Mouse (Mus musculus) lung, embryonic 15.5 days (tissue): ENCODE data around the gene Rbbp5. TPM values are rescaled to one million over a fixed set of nuclear protein-coding genes. Genes with fewer than 3 reads are reported as not detected.

Experiments
- ATAC-seq: fragments of 200-750 bp; cut with Nextera tagmentation; 2 replicates; pipeline ENCODE4 v1.8.0; 2017; ENCODE audit warnings: moderate number of reproducible peaks, borderline replicate concordance; ENCODE audit not compliant: low FRiP score, low TSS enrichment; ENCODE audit errors: extremely low read depth
- H3K27ac ChIP-seq: fragments of 300-500 bp; sonication (generic); 2 replicates; pipeline ENCODE4 v1.5.1; 2015; ENCODE audit warnings: moderate library complexity, mild to moderate bottlenecking, inconsistent platforms
- H3K27me3 ChIP-seq: fragments of 300-500 bp; sonication (generic); 2 replicates; pipeline ENCODE4 v1.6.1; 2015; ENCODE audit warnings: inconsistent platforms
- H3K36me3 ChIP-seq: fragments of 300-500 bp; sonication (generic); 2 replicates; pipeline ENCODE4 v1.6.1; 2015; ENCODE audit warnings: inconsistent platforms
- H3K4me1 ChIP-seq: fragments of 300-500 bp; sonication (generic); 2 replicates; pipeline ENCODE4 v1.6.1; 2015; ENCODE audit warnings: inconsistent platforms
- H3K4me2 ChIP-seq: fragments of 300-500 bp; sonication (generic); 2 replicates; pipeline ENCODE4 v1.6.1; 2015; ENCODE audit warnings: inconsistent platforms, mild to moderate bottlenecking, moderate library complexity
- H3K4me3 ChIP-seq: fragments of 300-500 bp; sonication (generic); 2 replicates; pipeline ENCODE4 v1.5.1; 2015; ENCODE audit warnings: mild to moderate bottlenecking, inconsistent platforms
- H3K9ac ChIP-seq: fragments of 300-500 bp; sonication (generic); 2 replicates; pipeline ENCODE4 v1.6.1; 2015; ENCODE audit warnings: inconsistent platforms
- H3K9me3 ChIP-seq: fragments of 300-500 bp; sonication (generic); 2 replicates; pipeline ENCODE4 v1.6.1; 2016; ENCODE audit warnings: inconsistent platforms
- WGBS: fragments of 180-500 bp; shearing (Covaris S2); methylation state at CpG from one replicate; pipeline ENCODE4 v1.1.7; 2015; 5-methylcytosine and 5-hydroxymethylcytosine counted together
- polyA plus RNA-seq: library from polyadenylated mRNA; unstranded; fragments of >200 nt; fragmentation: Nextera tagmentation; extraction: Ambion mirVana; gene quantifications from 2 replicates; pipeline ENCODE4 v1.2.1, GENCODE M21; 2015

Rbbp5 gene
- polyA plus RNA-seq, 1 experiment from 2014 or later, result 44.1 TPM

- H3K9ac ChIP-seq, result no peak overlapping the region
- no peak overlapping the region for H3K4me3 ChIP-seq
- peaks cover 73% of the 10 kb centered on the region for H3K36me3 ChIP-seq
- no peaks in the 10 kb centered on the region for H3K4me1 ChIP-seq
- 89% methylated on average over 5 of the region's 5 CpGs for WGBS
- no peak overlapping the region for H3K27ac ChIP-seq
- H3K27me3 ChIP-seq, result no peaks in the 10 kb centered on the region
- H3K9me3 ChIP-seq, result no peaks in the 10 kb centered on the region
- no peak overlapping the region for H3K4me2 ChIP-seq
- no peak for ATAC-seq
These were observed 28.0 kb downstream of the Rbbp5 start for GRCm38 (mm10) chr1:132505155-132505554.

GRCm38 (mm10) chr1:132506058-132506457 lies 28.9 kb downstream of the Rbbp5 start, which contains the start of gene Tmem81:
Tmem81 (plus strand) TSS chr1:132506230.
- H3K4me1 ChIP-seq, result no peaks in the 10 kb centered on the region
- no peak within 1 kb of the TSS for H3K4me3 ChIP-seq
- no peak within 1 kb of the TSS for H3K4me2 ChIP-seq
- H3K27me3 ChIP-seq, result no peaks in the 10 kb centered on the region
- 86% methylated on average over 7 of the region's 7 CpGs for WGBS
- no peak for ATAC-seq
- H3K27ac ChIP-seq, result no peak within 1 kb of the TSS
- no peak within 1 kb of the TSS for H3K9ac ChIP-seq
- H3K9me3 ChIP-seq, result no peaks in the 10 kb centered on the region
- peaks cover 64% of the 10 kb centered on the region for H3K36me3 ChIP-seq

GRCm38 (mm10) chr1:132506656-132507055 lies 29.5 kb downstream of the Rbbp5 start:
- Histone ChIP-seq H3K4me2 (no peak overlapping the region), H3K4me3 (no peak overlapping the region), H3K36me3 (peaks cover 58% of the 10 kb centered on the region), H3K9me3 (no peaks in the 10 kb centered on the region), H3K4me1 (peaks cover 5% of the 10 kb centered on the region; the same call in 1 of the 2 replicates), H3K9ac (no peak overlapping the region), H3K27ac (no peak overlapping the region), H3K27me3 (no peaks in the 10 kb centered on the region)
- no peak for ATAC-seq
- WGBS, result 89% methylated on average over 7 of the region's 7 CpGs

- H3K4me1 ChIP-seq, result peaks cover 6% of the 10 kb centered on the region; the same call in 1 of the 2 replicates
- H3K4me3 ChIP-seq, result no peak overlapping the region
- no peak for ATAC-seq
- 79% methylated on average over 5 of the region's 5 CpGs for WGBS
- H3K9me3 ChIP-seq, result no peaks in the 10 kb centered on the region
- H3K9ac ChIP-seq, result no peak overlapping the region
- no peaks in the 10 kb centered on the region for H3K27me3 ChIP-seq
- no peak overlapping the region for H3K4me2 ChIP-seq
- peaks cover 30% of the 10 kb centered on the region for H3K36me3 ChIP-seq
- H3K27ac ChIP-seq, result no peak overlapping the region
These were observed 32.6 kb downstream of the Rbbp5 start for GRCm38 (mm10) chr1:132509771-132510170.

- Histone ChIP-seq H3K9ac (no peak overlapping the region), H3K4me1 (peaks cover 6% of the 10 kb centered on the region; the same call in 1 of the 2 replicates), H3K36me3 (peaks cover 13% of the 10 kb centered on the region), H3K4me3 (no peak overlapping the region), H3K27me3 (no peaks in the 10 kb centered on the region), H3K27ac (no peak overlapping the region), H3K9me3 (no peaks in the 10 kb centered on the region), H3K4me2 (no peak overlapping the region)
- 29% methylated on average over 8 of the region's 8 CpGs for WGBS
- ATAC-seq, result no peak
These were observed 34.4 kb downstream of the Rbbp5 start for GRCm38 (mm10) chr1:132511521-132511920.

- Histone ChIP-seq H3K4me2 (no peak overlapping the region), H3K9me3 (no peaks in the 10 kb centered on the region), H3K27ac (no peak overlapping the region), H3K4me3 (no peak overlapping the region), H3K4me1 (peaks cover 6% of the 10 kb centered on the region; the same call in 1 of the 2 replicates), H3K9ac (no peak overlapping the region), H3K27me3 (no peaks in the 10 kb centered on the region), H3K36me3 (peaks cover 7% of the 10 kb centered on the region)
- no peak for ATAC-seq
- 66% methylated on average over 8 of the region's 8 CpGs for WGBS
These were observed 34.9 kb downstream of the Rbbp5 start for GRCm38 (mm10) chr1:132512106-132512505.

GRCm38 (mm10) chr1:132515339-132515738 lies 38.2 kb downstream of the Rbbp5 start:
- 88% methylated on average over 12 of the region's 12 CpGs for WGBS
- Histone ChIP-seq H3K27me3 (no peaks in the 10 kb centered on the region), H3K36me3 (no peaks in the 10 kb centered on the region), H3K27ac (no peak overlapping the region), H3K4me2 (no peak overlapping the region), H3K4me1 (peaks cover 7% of the 10 kb centered on the region; the same call in 1 of the 2 replicates), H3K9ac (no peak overlapping the region), H3K9me3 (no peaks in the 10 kb centered on the region), H3K4me3 (no peak overlapping the region)
- no peak for ATAC-seq

- no peaks in the 10 kb centered on the region for H3K27me3 ChIP-seq
- H3K4me3 ChIP-seq, result no peak overlapping the region
- no peak overlapping the region for H3K27ac ChIP-seq
- 0 out of 2 replicates have a peak, but pooled peaks cover 4% of the 10 kb centered on the region for H3K4me1 ChIP-seq
- no peak for ATAC-seq
- WGBS, result 86% methylated on average over 11 of the region's 11 CpGs
- no peaks in the 10 kb centered on the region for H3K36me3 ChIP-seq
- no peak overlapping the region for H3K9ac ChIP-seq
- H3K9me3 ChIP-seq, result no peaks in the 10 kb centered on the region
- no peak overlapping the region for H3K4me2 ChIP-seq
These were observed 39.6 kb downstream of the Rbbp5 start for GRCm38 (mm10) chr1:132516776-132517175.

- Histone ChIP-seq H3K36me3 (no peaks in the 10 kb centered on the region), H3K4me3 (no peak overlapping the region), H3K27me3 (no peaks in the 10 kb centered on the region), H3K4me2 (no peak overlapping the region), H3K9ac (no peak overlapping the region), H3K27ac (no peak overlapping the region), H3K4me1 (0 out of 2 replicates have a peak, but pooled peaks cover 3% of the 10 kb centered on the region), H3K9me3 (no peaks in the 10 kb centered on the region)
- no peak for ATAC-seq
- WGBS, result 69% methylated on average over 18 of the region's 18 CpGs
These were observed 41.5 kb downstream of the Rbbp5 start for GRCm38 (mm10) chr1:132518621-132519020.

GRCm38 (mm10) chr1:132519734-132520133 lies 42.6 kb downstream of the Rbbp5 start:
- Histone ChIP-seq H3K27ac (no peak overlapping the region), H3K36me3 (no peaks in the 10 kb centered on the region), H3K4me1 (0 out of 2 replicates have a peak, but pooled peaks cover 3% of the 10 kb centered on the region), H3K9ac (no peak overlapping the region), H3K4me2 (no peak overlapping the region), H3K4me3 (no peak overlapping the region), H3K9me3 (no peaks in the 10 kb centered on the region), H3K27me3 (no peaks in the 10 kb centered on the region)
- 89% methylated on average over 11 of the region's 11 CpGs for WGBS
- ATAC-seq, result no peak

- H3K4me2 ChIP-seq, result no peak overlapping the region
- ATAC-seq, result peak; percentile 65; the same call in 1 of the 2 replicates
- no peaks in the 10 kb centered on the region for H3K9me3 ChIP-seq
- no peak overlapping the region for H3K4me3 ChIP-seq
- no peak overlapping the region for H3K9ac ChIP-seq
- H3K36me3 ChIP-seq, result no peaks in the 10 kb centered on the region
- WGBS, result 31% methylated on average over 2 of the region's 6 CpGs
- no peak overlapping the region for H3K27ac ChIP-seq
- 0 out of 2 replicates have a peak, but pooled peaks cover 3% of the 10 kb centered on the region for H3K4me1 ChIP-seq
- H3K27me3 ChIP-seq, result 0 out of 2 replicates have a peak, but pooled peaks cover 4% of the 10 kb centered on the region
These were observed 43.6 kb downstream of the Rbbp5 start for GRCm38 (mm10) chr1:132520764-132521163.

GRCm38 (mm10) chr1:132523048-132523447 lies 45.9 kb downstream of the Rbbp5 start:
- H3K4me3 ChIP-seq, result no peak overlapping the region

More at GRCm38 (mm10) chr1:132523048-132523447, 45.9 kb downstream of the Rbbp5 start:
- no peak overlapping the region for H3K4me2 ChIP-seq
- 0 out of 2 replicates have a peak, but pooled peaks cover 4% of the 10 kb centered on the region for H3K27me3 ChIP-seq
- ATAC-seq, result no peak
- H3K9me3 ChIP-seq, result no peaks in the 10 kb centered on the region
- WGBS, result 78% methylated on average over 8 of the region's 8 CpGs
- H3K36me3 ChIP-seq, result no peaks in the 10 kb centered on the region
- H3K4me1 ChIP-seq, result 0 out of 2 replicates have a peak, but pooled peaks cover 3% of the 10 kb centered on the region
- H3K27ac ChIP-seq, result no peak overlapping the region
- H3K9ac ChIP-seq, result no peak overlapping the region
